13 mouse cellular contexts compared by ENCODE assay signal in genomic region chr15:97049281-97049841, GRCm38 (mm10). TPM values are rescaled to one million over a fixed set of nuclear protein-coding genes. Genes with fewer than 3 reads are reported as not detected.
DNase-seq lines count a peak whose midpoint lies in the region; ATAC-seq and TF ChIP-seq lines count a peak whose summit lies in the region.
"Had no signal": no experiment of that assay in that cellular context is flagged by ENCODE, and none has a peak within 500 bp of the region (broad histone marks: within the 10 kb centered on the region; RNA-seq: fewer than 3 reads in every experiment).

No protein-coding gene starts in this region.

- H3K4me3 ChIP-seq in heart, embryonic 10.5 days, result peak overlapping the region; percentile 22
- no peak overlapping the region for H3K4me3 ChIP-seq in kidney, postnatal 0 days (replicated peaks; ENCODE audit: low read depth, low read length)
- H3K4me3 ChIP-seq in liver, embryonic 16.5 days (ENCODE audit: low read depth, low read length), result no peak overlapping the region
- H3K4me3 ChIP-seq: hindbrain, embryonic 15.5 days; layer of hippocampus, adult 2 months had no signal

- H3K4me2 ChIP-seq in kidney, postnatal 0 days (ENCODE audit: low read length), result no peak overlapping the region
- no peak overlapping the region for H3K4me2 ChIP-seq in liver, embryonic 16.5 days (ENCODE audit: low read depth, low read length)
- H3K4me2 ChIP-seq: hindbrain, embryonic 15.5 days had no signal

- H3K27me3 ChIP-seq in heart, embryonic 10.5 days (ENCODE audit: insufficient read depth, poor library complexity, severe bottlenecking), result no peaks in the 10 kb centered on the region
- H3K27me3 ChIP-seq in kidney, postnatal 0 days (ENCODE audit: insufficient read depth, low read length), result no peaks in the 10 kb centered on the region
- H3K27me3 ChIP-seq in liver, embryonic 16.5 days (ENCODE audit: control insufficient read depth, insufficient read depth, low read depth, low read length), result no peaks in the 10 kb centered on the region; the same call in none of the 2 replicates

- no peaks in the 10 kb centered on the region for H3K9me3 ChIP-seq in heart, embryonic 10.5 days
- H3K9me3 ChIP-seq in kidney, postnatal 0 days (replicated peaks; ENCODE audit: low read length), result no peaks in the 10 kb centered on the region; the same call in 1 of the 2 replicates
- no peaks in the 10 kb centered on the region; the same call in 1 of the 2 replicates for H3K9me3 ChIP-seq in liver, embryonic 16.5 days (replicated peaks; ENCODE audit: control insufficient read depth, low read length)
- H3K9me3 ChIP-seq: hindbrain, embryonic 15.5 days had no signal

- TF ChIP-seq CTCF in kidney, postnatal 0 days (IDR thresholded peaks at IDR 0.05; ENCODE audit: low read depth), result no peak

- peaks cover 45% of the 10 kb centered on the region for H3K4me1 ChIP-seq in heart, embryonic 10.5 days
- H3K4me1 ChIP-seq in kidney, postnatal 0 days (replicated peaks; ENCODE audit: insufficient read depth, low read length), result no peaks in the 10 kb centered on the region
- H3K4me1 ChIP-seq in liver, embryonic 16.5 days (ENCODE audit: control insufficient read depth, low read depth, low read length), result no peaks in the 10 kb centered on the region; the same call in 1 of the 2 replicates

- 0 out of 2 replicates have a peak, but pooled peaks have one; percentile 36 for ATAC-seq in kidney, postnatal 0 days (replicated peaks; ENCODE audit: low FRiP score, low read depth)
- ATAC-seq in liver, embryonic 16.5 days (ENCODE audit: low read depth), result 0 out of 2 replicates have a peak, but pooled peaks have one; percentile 47

- peak; percentile 78 for DNase-seq in heart, embryonic 10.5 days (ENCODE audit: low spot score)
- DNase-seq in heart, adult 9 months (ENCODE audit: low spot score in 2 of 2), result no peak
- peak; percentile 44 for DNase-seq in kidney, postnatal 0 days (ENCODE audit: low spot score)
- DNase-seq in kidney, postnatal 14 days, result no peak
- DNase-seq in embryo, embryonic 11 days, result peak; percentile 47
- DNase-seq in ovary, postnatal 36 days (ENCODE audit: low spot score), result no peak
- DNase-seq in layer of hippocampus, postnatal 36 days, result no peak
- DNase-seq: B cell, adult 2 months; cerebellum, adult 18-20 months had no signal

- no peak overlapping the region for H3K9ac ChIP-seq in kidney, postnatal 0 days (ENCODE audit: low read depth, low read length)
- no peak overlapping the region for H3K9ac ChIP-seq in liver, embryonic 16.5 days (ENCODE audit: low read depth, low read length)
- H3K9ac ChIP-seq: hindbrain, embryonic 15.5 days had no signal

- H3K36me3 ChIP-seq in heart, embryonic 10.5 days, result peaks cover 3% of the 10 kb centered on the region; the same call in 1 of the 2 replicates
- H3K36me3 ChIP-seq in kidney, postnatal 0 days (ENCODE audit: insufficient read depth, low read length), result no peaks in the 10 kb centered on the region
- H3K36me3 ChIP-seq in liver, embryonic 16.5 days (ENCODE audit: control insufficient read depth, insufficient read depth), result no peaks in the 10 kb centered on the region
- H3K36me3 ChIP-seq: hindbrain, embryonic 15.5 days had no signal

- WGBS in heart, embryonic 10.5 days, result 63% methylated on average over 11 of the region's 11 CpGs
- 41% methylated on average over 11 of the region's 11 CpGs for WGBS in kidney, postnatal 0 days
- 65% methylated on average over 11 of the region's 11 CpGs for WGBS in liver, embryonic 16.5 days (ENCODE audit: insufficient replicate concordance)

- H3K27ac ChIP-seq in heart, embryonic 10.5 days, result peak overlapping the region; percentile 85
- H3K27ac ChIP-seq in kidney, postnatal 0 days, result no peak overlapping the region
- H3K27ac ChIP-seq in liver, embryonic 16.5 days (ENCODE audit: low read length), result no peak overlapping the region
- H3K27ac ChIP-seq: hindbrain, embryonic 15.5 days; layer of hippocampus, adult 2 months; macrophage had no signal

RNA-seq across cellular contexts. Expression of gene Slc38a4, which starts 6.4 kb away (rescaled TPM):
- 148 and 160 TPM in 2 replicates for polyA plus RNA-seq in heart, embryonic 10.5 days (2016; fragmentation: Nextera tagmentation; extraction: Ambion mirVana)
- polyA plus RNA-seq in kidney, postnatal 0 days (2015; fragmentation: Nextera tagmentation; extraction: Ambion mirVana), result 38.4 and 41.3 TPM in 2 replicates
- polyA plus RNA-seq in liver, embryonic 16.5 days (2015; fragmentation: Nextera tagmentation; extraction: Ambion mirVana), result 78.4 and 83.8 TPM in 2 replicates
- under 1 TPM; 0.46 to 0.67 TPM for total RNA-seq in layer of hippocampus, postnatal 36 days (2021)
- polyA plus RNA-seq: macrophage had no signal

Comparison
In these comparisons a context has a peak if more than half of its experiments do, and no peak if none do; other contexts are left out.
1. DNase-seq: peak in heart, embryonic 10.5 days (single experiment), kidney, postnatal 0 days (single experiment) and embryo, embryonic 11 days (single experiment); none in heart, adult 9 months (0 of 2), kidney, postnatal 14 days (single experiment), ovary, postnatal 36 days (single experiment) and layer of hippocampus, postnatal 36 days (0 of 2).